Mouse (Mus musculus): ENCODE results near the gene Ift122.

DNA sequence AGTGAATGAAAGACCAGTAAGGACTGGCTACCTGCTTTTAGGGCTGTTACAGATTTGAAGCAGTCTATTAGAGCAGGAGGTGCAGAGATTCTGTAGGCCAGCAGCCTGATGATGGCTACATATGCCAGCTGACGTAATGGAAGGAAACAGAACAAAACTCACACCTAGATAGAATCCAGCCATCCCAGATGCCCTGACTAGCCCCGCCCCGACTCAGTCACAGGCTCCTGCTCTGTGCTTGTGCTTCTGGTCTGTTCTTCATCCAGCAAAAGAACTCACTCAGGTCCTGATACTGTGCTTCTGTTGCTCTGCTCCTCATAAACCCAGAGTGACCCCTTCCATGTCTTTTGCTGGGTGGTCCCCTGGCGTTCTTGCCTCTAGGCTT lies 3.1 kb downstream of the Ift122 start:
- no peak for TF ChIP-seq ETS1 (conservative IDR thresholded peaks at IDR 0.05; ENCODE audit: low read depth, low read length)
- TF ChIP-seq TCF12 (IDR thresholded peaks at IDR 0.05; ENCODE audit: low read depth, low read length) = no peak
- no peak for TF ChIP-seq CTCF (conservative IDR thresholded peaks at IDR 0.05 in 1 of 2, IDR thresholded peaks at IDR 0.05 in 1 of 2; ENCODE audit: low read depth in 2 of 2, low read length in 2 of 2)
- no peak for TF ChIP-seq ZNF384 (IDR thresholded peaks at IDR 0.05; ENCODE audit: low read depth, low read length)
- no peak for TF ChIP-seq MAZ (IDR thresholded peaks at IDR 0.05; ENCODE audit: low read depth, low read length)
- TF ChIP-seq EP300 (IDR thresholded peaks at IDR 0.05; ENCODE audit: low read length) = no peak
- TF ChIP-seq ZMIZ1 (IDR thresholded peaks at IDR 0.05; ENCODE audit: low read depth, low read length) = no peak
- TF ChIP-seq E2F4 (IDR thresholded peaks at IDR 0.05; ENCODE audit: insufficient replicate concordance, low read depth, low read length) = no peak
- no peak for TF ChIP-seq POLR2A (IDR thresholded peaks at IDR 0.05; ENCODE audit: low read depth, low read length)
- no peak for TF ChIP-seq UBTF (IDR thresholded peaks at IDR 0.05; ENCODE audit: low read depth, low read length)
- no peak for TF ChIP-seq MYC (IDR thresholded peaks at IDR 0.05; ENCODE audit: low read depth, low read length)
- TF ChIP-seq ELF1 (IDR thresholded peaks at IDR 0.05; ENCODE audit: low read depth, low read length) = no peak
- TF ChIP-seq IRF4 (IDR thresholded peaks at IDR 0.05; ENCODE audit: low read depth, low read length) = no peak
- TF ChIP-seq ZC3H11A (IDR thresholded peaks at IDR 0.05; ENCODE audit: low read depth, low read length) = no peak
